Mouse (Mus musculus): ENCODE measurements at regions not wholly inside any gene's neighbourhood (a gene's known extent, or its start where the extent isn't known, plus 50 kb on each side); places are given as distances from the start of the nearest gene placed in this dataset.

DNA sequence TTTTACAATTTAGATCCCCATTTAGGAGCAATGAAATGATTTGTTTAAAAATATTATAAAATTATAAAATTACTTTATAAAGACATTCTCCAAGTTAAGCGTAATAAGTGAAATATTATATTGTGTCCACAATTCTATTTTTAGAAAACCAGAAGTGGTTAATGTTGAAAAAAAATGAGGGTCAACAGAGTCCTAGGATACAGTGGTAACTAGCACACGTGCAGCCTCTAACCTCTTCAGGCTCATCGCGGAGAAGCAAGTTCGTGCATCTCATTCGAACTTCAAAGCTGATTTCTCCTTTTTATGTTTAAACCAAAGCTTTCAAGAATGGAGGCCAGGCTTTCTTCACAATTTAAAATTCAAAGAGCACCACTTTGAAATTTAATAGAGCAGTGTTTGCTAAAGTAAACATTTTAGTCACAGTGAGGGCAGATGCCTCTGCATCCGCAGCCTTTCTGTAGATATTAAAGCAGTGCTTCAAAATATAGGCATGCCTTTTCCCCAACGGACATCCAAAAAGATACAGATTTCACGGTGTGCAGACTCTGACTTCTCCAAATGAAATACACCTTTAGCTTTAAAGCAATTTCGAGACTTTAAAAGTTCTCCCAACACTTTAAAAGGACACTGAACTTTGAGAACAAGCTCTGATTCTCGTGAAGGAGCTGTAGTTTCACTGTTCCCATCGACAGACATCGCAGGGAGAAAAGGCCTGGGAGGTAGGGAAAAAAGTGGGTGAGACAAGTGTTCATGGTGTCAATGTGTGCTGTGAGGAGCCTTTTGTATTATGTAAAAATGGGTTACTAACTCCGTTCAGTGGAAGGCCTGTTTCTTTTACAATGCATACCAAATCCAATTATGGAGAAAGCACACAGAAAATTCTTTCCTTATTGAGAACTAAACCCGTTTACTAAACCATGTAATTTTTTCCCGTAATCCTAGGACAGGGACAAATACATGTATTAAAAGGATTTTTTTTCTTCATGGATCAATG is 419.8 kb upstream of the Manea start:
- Histone ChIP-seq H3K9me3 (replicated peaks; ENCODE audit: control insufficient read depth, insufficient read depth, low read length, poor library complexity, severe bottlenecking) (no peaks in the 10 kb centered on the region), H3K9ac (ENCODE audit: low read depth, poor library complexity, severe bottlenecking) (no peak overlapping the region), H3K4me1 (ENCODE audit: control insufficient read depth, insufficient read depth, low read length) (no peaks in the 10 kb centered on the region), H3K27me3 (ENCODE audit: control insufficient read depth, insufficient read depth, low read length, poor library complexity, severe bottlenecking) (no peaks in the 10 kb centered on the region), H3K36me3 (ENCODE audit: control insufficient read depth, insufficient read depth, low read length, poor library complexity, severe bottlenecking) (no peaks in the 10 kb centered on the region), H3K27ac (ENCODE audit: insufficient read depth, low read length) (no peak overlapping the region), H3K4me3 (ENCODE audit: low read depth, low read length) (no peak overlapping the region)
- no peak for TF ChIP-seq POLR2A (IDR thresholded peaks at IDR 0.05; ENCODE audit: insufficient read depth, low read length)
- TF ChIP-seq EP300 (IDR thresholded peaks at IDR 0.05; ENCODE audit: insufficient read depth, low read depth, low read length): no peak
- TF ChIP-seq CTCF (IDR thresholded peaks at IDR 0.05; ENCODE audit: low read depth, low read length): no peak

DNA sequence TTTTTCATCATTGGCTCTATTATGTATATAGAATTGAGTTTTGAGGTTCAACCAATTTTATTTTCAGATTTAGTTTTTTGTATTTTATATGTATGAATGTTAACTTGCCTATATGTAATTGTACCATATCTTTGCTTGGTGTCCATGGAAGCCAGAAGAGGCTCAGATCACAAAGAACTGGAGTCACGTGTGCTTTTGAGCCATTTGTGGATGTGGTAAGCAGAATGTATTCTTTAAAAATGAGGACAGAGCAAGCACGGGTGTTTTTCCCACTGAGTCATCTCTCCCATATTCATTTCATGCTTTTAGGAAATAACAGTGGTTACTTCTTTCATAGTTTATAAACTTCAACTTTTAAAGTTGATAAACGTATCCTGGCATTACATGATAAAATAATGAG is 394.1 kb upstream of the Manea start:
- Histone ChIP-seq H3K27ac (ENCODE audit: insufficient read depth, low read length) (no peak overlapping the region), H3K9ac (ENCODE audit: low read depth, poor library complexity, severe bottlenecking) (no peak overlapping the region), H3K4me3 (ENCODE audit: low read depth, low read length) (no peak overlapping the region), H3K9me3 (replicated peaks; ENCODE audit: control insufficient read depth, insufficient read depth, low read length, poor library complexity, severe bottlenecking) (no peaks in the 10 kb centered on the region), H3K4me1 (ENCODE audit: control insufficient read depth, insufficient read depth, low read length) (no peaks in the 10 kb centered on the region), H3K36me3 (ENCODE audit: control insufficient read depth, insufficient read depth, low read length, poor library complexity, severe bottlenecking) (no peaks in the 10 kb centered on the region), H3K27me3 (ENCODE audit: control insufficient read depth, insufficient read depth, low read length, poor library complexity, severe bottlenecking) (no peaks in the 10 kb centered on the region)
- no peak for TF ChIP-seq EP300 (IDR thresholded peaks at IDR 0.05; ENCODE audit: insufficient read depth, low read depth, low read length)
- no peak for TF ChIP-seq POLR2A (IDR thresholded peaks at IDR 0.05; ENCODE audit: insufficient read depth, low read length)
- TF ChIP-seq CTCF (IDR thresholded peaks at IDR 0.05; ENCODE audit: low read depth, low read length): no peak

DNA sequence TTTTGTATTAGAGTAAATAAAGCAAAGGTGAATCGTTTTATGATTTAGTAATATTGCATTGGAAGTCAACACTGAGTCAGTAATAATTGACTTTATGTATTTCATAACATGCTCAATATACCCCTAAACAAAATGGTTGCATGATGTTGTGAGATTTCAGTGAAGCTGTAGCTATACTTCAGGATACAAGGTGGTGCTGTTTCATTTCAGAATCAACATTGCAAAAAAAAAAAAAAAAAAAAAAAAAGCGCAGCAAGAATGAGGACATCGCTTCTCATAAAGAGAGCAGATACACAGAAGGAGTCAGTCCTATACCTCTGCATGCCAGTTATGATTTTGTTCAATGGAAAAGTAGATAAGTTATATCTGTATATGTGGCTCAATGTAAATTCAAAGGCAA is 389.7 kb upstream of the Manea start:
- Histone ChIP-seq H3K9ac (ENCODE audit: low read depth, poor library complexity, severe bottlenecking) (no peak overlapping the region), H3K4me1 (ENCODE audit: control insufficient read depth, insufficient read depth, low read length) (no peaks in the 10 kb centered on the region), H3K27me3 (ENCODE audit: control insufficient read depth, insufficient read depth, low read length, poor library complexity, severe bottlenecking) (no peaks in the 10 kb centered on the region), H3K27ac (ENCODE audit: insufficient read depth, low read length) (no peak overlapping the region), H3K9me3 (replicated peaks; ENCODE audit: control insufficient read depth, insufficient read depth, low read length, poor library complexity, severe bottlenecking) (no peaks in the 10 kb centered on the region), H3K36me3 (ENCODE audit: control insufficient read depth, insufficient read depth, low read length, poor library complexity, severe bottlenecking) (no peaks in the 10 kb centered on the region), H3K4me3 (ENCODE audit: low read depth, low read length) (no peak overlapping the region)
- TF ChIP-seq CTCF (IDR thresholded peaks at IDR 0.05; ENCODE audit: low read depth, low read length) (no peak), EP300 (IDR thresholded peaks at IDR 0.05; ENCODE audit: insufficient read depth, low read depth, low read length) (no peak), POLR2A (IDR thresholded peaks at IDR 0.05; ENCODE audit: insufficient read depth, low read length) (no peak)

DNA sequence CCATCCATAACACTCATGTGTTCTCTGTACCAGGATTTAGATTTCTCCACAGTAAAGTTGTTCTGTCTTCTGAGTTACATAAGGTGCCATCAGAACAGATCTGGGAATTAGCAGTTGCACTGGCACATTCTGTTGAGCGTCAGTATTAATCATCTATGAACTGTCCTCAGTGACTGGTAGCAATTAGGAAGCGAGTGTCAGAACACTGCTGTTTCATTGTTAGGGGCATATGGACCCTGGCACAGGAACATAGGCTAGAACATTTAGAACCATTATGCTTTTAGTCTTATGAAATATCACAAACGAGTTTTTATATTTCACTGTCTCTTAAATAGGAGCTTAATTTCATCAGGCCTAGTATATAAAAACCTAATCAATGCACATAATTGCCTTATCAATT is 367.7 kb upstream of the Manea start:
- no peak overlapping the region for H3K27ac ChIP-seq (ENCODE audit: insufficient read depth, low read length)
- TF ChIP-seq CTCF (IDR thresholded peaks at IDR 0.05; ENCODE audit: low read depth, low read length) (no peak), EP300 (IDR thresholded peaks at IDR 0.05; ENCODE audit: insufficient read depth, low read depth, low read length) (no peak), POLR2A (IDR thresholded peaks at IDR 0.05; ENCODE audit: insufficient read depth, low read length) (no peak)
- H3K4me1 ChIP-seq (ENCODE audit: control insufficient read depth, insufficient read depth, low read length): no peaks in the 10 kb centered on the region
- H3K4me3 ChIP-seq (ENCODE audit: low read depth, low read length): no peak overlapping the region
- no peaks in the 10 kb centered on the region for H3K36me3 ChIP-seq (ENCODE audit: control insufficient read depth, insufficient read depth, low read length, poor library complexity, severe bottlenecking)
- no peak overlapping the region for H3K9ac ChIP-seq (ENCODE audit: low read depth, poor library complexity, severe bottlenecking)
- H3K9me3 ChIP-seq (replicated peaks; ENCODE audit: control insufficient read depth, insufficient read depth, low read length, poor library complexity, severe bottlenecking): no peaks in the 10 kb centered on the region
- H3K27me3 ChIP-seq (ENCODE audit: control insufficient read depth, insufficient read depth, low read length, poor library complexity, severe bottlenecking): no peaks in the 10 kb centered on the region

DNA sequence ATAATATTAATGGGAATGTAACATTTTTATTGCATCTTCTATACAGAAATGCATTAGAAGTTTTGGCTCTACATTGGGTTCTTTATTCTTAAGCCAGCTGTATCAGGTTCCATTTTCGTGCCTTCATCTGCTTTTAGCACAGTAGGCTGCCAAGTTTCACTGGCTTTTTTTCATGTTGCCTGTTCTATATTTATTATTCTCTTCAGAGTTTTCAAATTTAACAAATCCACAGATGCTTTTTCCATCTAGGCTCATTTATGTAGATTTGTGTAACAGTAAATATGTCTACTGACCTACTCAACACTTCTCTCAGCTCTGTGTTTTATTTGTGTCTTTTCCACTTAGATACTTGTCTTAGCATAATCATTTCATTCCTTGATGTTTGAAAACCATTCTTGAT is 363.3 kb upstream of the Manea start:
- H3K9me3 ChIP-seq (replicated peaks; ENCODE audit: control insufficient read depth, insufficient read depth, low read length, poor library complexity, severe bottlenecking): no peaks in the 10 kb centered on the region
- H3K27me3 ChIP-seq (ENCODE audit: control insufficient read depth, insufficient read depth, low read length, poor library complexity, severe bottlenecking): no peaks in the 10 kb centered on the region
- no peaks in the 10 kb centered on the region for H3K36me3 ChIP-seq (ENCODE audit: control insufficient read depth, insufficient read depth, low read length, poor library complexity, severe bottlenecking)
- H3K4me1 ChIP-seq (ENCODE audit: control insufficient read depth, insufficient read depth, low read length): no peaks in the 10 kb centered on the region
- TF ChIP-seq EP300 (IDR thresholded peaks at IDR 0.05; ENCODE audit: insufficient read depth, low read depth, low read length) (no peak), POLR2A (IDR thresholded peaks at IDR 0.05; ENCODE audit: insufficient read depth, low read length) (no peak), CTCF (IDR thresholded peaks at IDR 0.05; ENCODE audit: low read depth, low read length) (no peak)
- H3K4me3 ChIP-seq (ENCODE audit: low read depth, low read length): no peak overlapping the region
- no peak overlapping the region for H3K9ac ChIP-seq (ENCODE audit: low read depth, poor library complexity, severe bottlenecking)
- H3K27ac ChIP-seq (ENCODE audit: insufficient read depth, low read length): no peak overlapping the region

DNA sequence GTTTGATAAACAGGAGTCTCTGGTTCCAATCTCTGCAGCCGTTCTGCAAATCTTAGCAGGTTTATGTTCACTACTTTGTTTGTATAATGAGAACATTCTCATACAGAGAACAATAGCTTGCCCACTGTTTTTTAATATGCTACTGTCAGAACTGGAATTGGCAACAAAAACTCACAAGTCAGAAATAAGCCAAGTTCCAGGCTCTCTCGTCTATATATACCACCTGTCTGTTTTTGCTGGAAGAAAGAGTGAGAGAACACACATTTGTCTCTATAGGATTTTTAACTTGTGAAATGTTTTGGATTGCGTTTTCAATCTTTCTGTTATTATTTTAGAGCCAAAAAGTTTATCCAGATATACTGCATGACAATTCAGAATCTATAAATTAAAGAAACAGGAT is 349.3 kb upstream of the Manea start:
- H3K27ac ChIP-seq (ENCODE audit: insufficient read depth, low read length): no peak overlapping the region
- no peaks in the 10 kb centered on the region for H3K9me3 ChIP-seq (replicated peaks; ENCODE audit: control insufficient read depth, insufficient read depth, low read length, poor library complexity, severe bottlenecking)
- no peak for TF ChIP-seq POLR2A (IDR thresholded peaks at IDR 0.05; ENCODE audit: insufficient read depth, low read length)
- no peak for TF ChIP-seq CTCF (IDR thresholded peaks at IDR 0.05; ENCODE audit: low read depth, low read length)
- no peak for TF ChIP-seq EP300 (IDR thresholded peaks at IDR 0.05; ENCODE audit: insufficient read depth, low read depth, low read length)
- no peak overlapping the region for H3K9ac ChIP-seq (ENCODE audit: low read depth, poor library complexity, severe bottlenecking)
- no peak overlapping the region for H3K4me3 ChIP-seq (ENCODE audit: low read depth, low read length)
- no peaks in the 10 kb centered on the region for H3K4me1 ChIP-seq (ENCODE audit: control insufficient read depth, insufficient read depth, low read length)
- H3K36me3 ChIP-seq (ENCODE audit: control insufficient read depth, insufficient read depth, low read length, poor library complexity, severe bottlenecking): no peaks in the 10 kb centered on the region
- H3K27me3 ChIP-seq (ENCODE audit: control insufficient read depth, insufficient read depth, low read length, poor library complexity, severe bottlenecking): no peaks in the 10 kb centered on the region
